Mouse (Mus musculus) pancreas, adult 10 weeks (tissue): ENCODE measurements around the gene Foxn2. TPM values are rescaled to one million over a fixed set of nuclear protein-coding genes. Genes with fewer than 3 reads are reported as not detected.

ENCODE experiments used
- polyA plus RNA-seq: library from polyadenylated mRNA; stranded (reverse); fragments of 350-450 nt; fragmentation: Illumina TruSeq; extraction: RNeasy Lipid Tissue Mini Kit (QIAGEN cat#74804); gene quantifications from one replicate; pipeline ENCODE4 v1.2.3, GENCODE M21; 2015; ENCODE audit warnings: low read depth, low replicate concordance; ENCODE audit not compliant: insufficient read depth

Gene Foxn2
- polyA plus RNA-seq: 3.1 TPM

GRCm38 (mm10) chr17:88440285-88441000 lies at the start of gene Foxn2:
Foxn2 (plus strand) TSS chr17:88440711.

GRCm38 (mm10) chr17:88529519-88530235 lies 89.2 kb downstream of the Foxn2 start, which contains the start of gene Ppp1r21:
Ppp1r21 (plus strand) TSS chr17:88530118.

Other genes starting within 250 kb of the Foxn2 start
- gene Ppp1r21, start 89.4 kb downstream of the Foxn2 start, polyA plus RNA-seq: 10.3 TPM
- 9.1 TPM for gene Ston1, start 157.0 kb downstream of the Foxn2 start, polyA plus RNA-seq
- not detected for gene Gtf2a1l, start 227.9 kb downstream of the Foxn2 start, polyA plus RNA-seq